Mouse (Mus musculus): Measurements from ENCODE around the gene Otop2. TPM values are rescaled to one million over a fixed set of nuclear protein-coding genes. Genes with fewer than 3 reads are reported as not detected.

The Otop2 gene
- polyA plus RNA-seq, 1 experiment from 2014 or later = 1.9 TPM

- WGBS = 56% methylated on average over 6 of the region's 6 CpGs
- Histone ChIP-seq H3K4me1 (ENCODE audit: control insufficient read depth, insufficient read depth, low read length) (peaks cover 17% of the 10 kb centered on the region), H3K36me3 (ENCODE audit: control insufficient read depth, insufficient read depth, low read length) (no peaks in the 10 kb centered on the region), H3K27me3 (ENCODE audit: control insufficient read depth, insufficient read depth, low read length) (peaks cover 3% of the 10 kb centered on the region), H3K9ac (ENCODE audit: low read length) (no peak overlapping the region), H3K9me3 (replicated peaks; ENCODE audit: control insufficient read depth, low read length) (no peaks in the 10 kb centered on the region), H3K4me2 (ENCODE audit: low read depth, low read length) (no peak overlapping the region), H3K4me3 (replicated peaks; ENCODE audit: low read length) (no peak overlapping the region), H3K27ac (ENCODE audit: low read length) (no peak overlapping the region)
- ATAC-seq (ENCODE audit: insufficient read depth, low FRiP score) = peak; percentile 73; the same call in 1 of the 2 replicates
Observed at GRCm38 (mm10) chr11:115341866-115342265, 34.9 kb downstream of the Otop2 start.

GRCm38 (mm10) chr11:115344967-115345366 lies 38.0 kb downstream of the Otop2 start:
- Histone ChIP-seq H3K9me3 (replicated peaks; ENCODE audit: control insufficient read depth, low read length) (no peaks in the 10 kb centered on the region), H3K27ac (ENCODE audit: low read length) (no peak overlapping the region), H3K4me3 (replicated peaks; ENCODE audit: low read length) (no peak overlapping the region), H3K27me3 (ENCODE audit: control insufficient read depth, insufficient read depth, low read length) (no peaks in the 10 kb centered on the region; the same call in 1 of the 2 replicates), H3K4me1 (ENCODE audit: control insufficient read depth, insufficient read depth, low read length) (peaks cover 25% of the 10 kb centered on the region), H3K4me2 (ENCODE audit: low read depth, low read length) (no peak overlapping the region), H3K36me3 (ENCODE audit: control insufficient read depth, insufficient read depth, low read length) (no peaks in the 10 kb centered on the region), H3K9ac (ENCODE audit: low read length) (no peak overlapping the region)
- ATAC-seq (ENCODE audit: insufficient read depth, low FRiP score) = no peak
- WGBS = 18% methylated on average over 12 of the region's 12 CpGs

GRCm38 (mm10) chr11:115345515-115345914 lies 38.6 kb downstream of the Otop2 start:
- Histone ChIP-seq H3K27ac (ENCODE audit: low read length) (no peak overlapping the region), H3K9ac (ENCODE audit: low read length) (no peak overlapping the region), H3K4me3 (replicated peaks; ENCODE audit: low read length) (no peak overlapping the region), H3K27me3 (ENCODE audit: control insufficient read depth, insufficient read depth, low read length) (no peaks in the 10 kb centered on the region; the same call in 1 of the 2 replicates), H3K9me3 (replicated peaks; ENCODE audit: control insufficient read depth, low read length) (no peaks in the 10 kb centered on the region), H3K36me3 (ENCODE audit: control insufficient read depth, insufficient read depth, low read length) (no peaks in the 10 kb centered on the region), H3K4me2 (ENCODE audit: low read depth, low read length) (no peak overlapping the region), H3K4me1 (ENCODE audit: control insufficient read depth, insufficient read depth, low read length) (peaks cover 25% of the 10 kb centered on the region)
- 19% methylated on average over 7 of the region's 7 CpGs for WGBS
- ATAC-seq (ENCODE audit: insufficient read depth, low FRiP score) = no peak

- Histone ChIP-seq H3K27me3 (ENCODE audit: control insufficient read depth, insufficient read depth, low read length) (no peaks in the 10 kb centered on the region; the same call in 1 of the 2 replicates), H3K36me3 (ENCODE audit: control insufficient read depth, insufficient read depth, low read length) (no peaks in the 10 kb centered on the region), H3K9ac (ENCODE audit: low read length) (no peak overlapping the region), H3K9me3 (replicated peaks; ENCODE audit: control insufficient read depth, low read length) (no peaks in the 10 kb centered on the region), H3K4me2 (ENCODE audit: low read depth, low read length) (no peak overlapping the region), H3K4me3 (replicated peaks; ENCODE audit: low read length) (no peak overlapping the region), H3K4me1 (ENCODE audit: control insufficient read depth, insufficient read depth, low read length) (peaks cover 25% of the 10 kb centered on the region), H3K27ac (ENCODE audit: low read length) (no peak overlapping the region; the same call in 1 of the 2 replicates)
- WGBS = 43% methylated on average over 17 of the region's 17 CpGs
- no peak; the same call in 1 of the 2 replicates for ATAC-seq (ENCODE audit: insufficient read depth, low FRiP score)
Observed at GRCm38 (mm10) chr11:115348681-115349248, 41.8 kb downstream of the Otop2 start.

GRCm38 (mm10) chr11:115349976-115350375 lies 43.0 kb downstream of the Otop2 start:
- no peak overlapping the region for H3K4me3 ChIP-seq (replicated peaks; ENCODE audit: low read length)
- H3K4me2 ChIP-seq (ENCODE audit: low read depth, low read length) = no peak overlapping the region
- WGBS = 27% methylated on average over 4 of the region's 4 CpGs
- no peak overlapping the region for H3K27ac ChIP-seq (ENCODE audit: low read length)
- H3K9ac ChIP-seq (ENCODE audit: low read length) = no peak overlapping the region
- H3K27me3 ChIP-seq (ENCODE audit: control insufficient read depth, insufficient read depth, low read length) = no peaks in the 10 kb centered on the region
- H3K9me3 ChIP-seq (replicated peaks; ENCODE audit: control insufficient read depth, low read length) = no peaks in the 10 kb centered on the region
- H3K36me3 ChIP-seq (ENCODE audit: control insufficient read depth, insufficient read depth, low read length) = no peaks in the 10 kb centered on the region
- H3K4me1 ChIP-seq (ENCODE audit: control insufficient read depth, insufficient read depth, low read length) = peaks cover 25% of the 10 kb centered on the region
- no peak for ATAC-seq (ENCODE audit: insufficient read depth, low FRiP score)

GRCm38 (mm10) chr11:115353375-115353774 lies 46.4 kb downstream of the Otop2 start:
- Histone ChIP-seq H3K27ac (ENCODE audit: low read length) (no peak overlapping the region), H3K36me3 (ENCODE audit: control insufficient read depth, insufficient read depth, low read length) (no peaks in the 10 kb centered on the region), H3K27me3 (ENCODE audit: control insufficient read depth, insufficient read depth, low read length) (no peaks in the 10 kb centered on the region), H3K4me3 (replicated peaks; ENCODE audit: low read length) (no peak overlapping the region), H3K4me1 (ENCODE audit: control insufficient read depth, insufficient read depth, low read length) (no peaks in the 10 kb centered on the region), H3K9ac (ENCODE audit: low read length) (no peak overlapping the region), H3K9me3 (replicated peaks; ENCODE audit: control insufficient read depth, low read length) (no peaks in the 10 kb centered on the region), H3K4me2 (ENCODE audit: low read depth, low read length) (no peak overlapping the region)
- ATAC-seq (ENCODE audit: insufficient read depth, low FRiP score) = no peak
- 83% methylated on average over 5 of the region's 5 CpGs for WGBS

GRCm38 (mm10) chr11:115354183-115354582 lies 47.2 kb downstream of the Otop2 start:
- 10% methylated on average over 8 of the region's 8 CpGs for WGBS
- H3K27me3 ChIP-seq (ENCODE audit: control insufficient read depth, insufficient read depth, low read length) = no peaks in the 10 kb centered on the region
- H3K9me3 ChIP-seq (replicated peaks; ENCODE audit: control insufficient read depth, low read length) = no peaks in the 10 kb centered on the region
- H3K9ac ChIP-seq (ENCODE audit: low read length) = no peak overlapping the region
- H3K4me2 ChIP-seq (ENCODE audit: low read depth, low read length) = no peak overlapping the region
- H3K27ac ChIP-seq (ENCODE audit: low read length) = no peak overlapping the region
- H3K4me3 ChIP-seq (replicated peaks; ENCODE audit: low read length) = no peak overlapping the region
- 0 out of 2 replicates have a peak, but pooled peaks have one; percentile 18 for ATAC-seq (ENCODE audit: insufficient read depth, low FRiP score)
- H3K4me1 ChIP-seq (ENCODE audit: control insufficient read depth, insufficient read depth, low read length) = peaks cover 7% of the 10 kb centered on the region; the same call in 1 of the 2 replicates
- H3K36me3 ChIP-seq (ENCODE audit: control insufficient read depth, insufficient read depth, low read length) = no peaks in the 10 kb centered on the region

- Histone ChIP-seq H3K27ac (ENCODE audit: low read length) (peak overlapping the region; percentile 71; the same call in 1 of the 2 replicates), H3K9me3 (replicated peaks; ENCODE audit: control insufficient read depth, low read length) (no peaks in the 10 kb centered on the region), H3K27me3 (ENCODE audit: control insufficient read depth, insufficient read depth, low read length) (no peaks in the 10 kb centered on the region), H3K9ac (ENCODE audit: low read length) (0 out of 2 replicates have a peak overlapping the region, but pooled peaks have one; percentile 5), H3K4me1 (ENCODE audit: control insufficient read depth, insufficient read depth, low read length) (peaks cover 13% of the 10 kb centered on the region), H3K36me3 (ENCODE audit: control insufficient read depth, insufficient read depth, low read length) (no peaks in the 10 kb centered on the region), H3K4me2 (ENCODE audit: low read depth, low read length) (no peak overlapping the region), H3K4me3 (replicated peaks; ENCODE audit: low read length) (no peak overlapping the region)
- peak; percentile 35; the same call in 1 of the 2 replicates for ATAC-seq (ENCODE audit: insufficient read depth, low FRiP score)
- WGBS = 17% methylated on average over 5 of the region's 5 CpGs
Observed at GRCm38 (mm10) chr11:115358468-115358867, 51.5 kb downstream of the Otop2 start.

GRCm38 (mm10) chr11:115359293-115359692 lies 52.3 kb downstream of the Otop2 start:
- no peak overlapping the region for H3K4me3 ChIP-seq (replicated peaks; ENCODE audit: low read length)
- peak; percentile 30; the same call in 1 of the 2 replicates for ATAC-seq (ENCODE audit: insufficient read depth, low FRiP score)
- no peaks in the 10 kb centered on the region for H3K9me3 ChIP-seq (replicated peaks; ENCODE audit: control insufficient read depth, low read length)
- peak overlapping the region; percentile 71 for H3K27ac ChIP-seq (ENCODE audit: low read length)
- H3K4me2 ChIP-seq (ENCODE audit: low read depth, low read length) = no peak overlapping the region
- WGBS = 39% methylated on average over 3 of the region's 3 CpGs
- no peaks in the 10 kb centered on the region for H3K36me3 ChIP-seq (ENCODE audit: control insufficient read depth, insufficient read depth, low read length)
- H3K9ac ChIP-seq (ENCODE audit: low read length) = peak overlapping the region; percentile 42; the same call in 1 of the 2 replicates
- no peaks in the 10 kb centered on the region for H3K27me3 ChIP-seq (ENCODE audit: control insufficient read depth, insufficient read depth, low read length)
- H3K4me1 ChIP-seq (ENCODE audit: control insufficient read depth, insufficient read depth, low read length) = peaks cover 20% of the 10 kb centered on the region

Measured in stomach, embryonic 16.5 days (tissue).